Mouse (Mus musculus) brain, adult 2 months (tissue): ENCODE measurements around the gene Slc4a1ap.
"Not testable (repeated sequence)": the region's sequence is repeated elsewhere in the genome, so short reads cannot be mapped to it uniquely, and the experiment has no call there.

Experiments used
- DNase-seq: peaks from one replicate; pipeline ENCODE4 v3.0.0; 2011; ENCODE audit warnings: low read depth, low spot score

The Slc4a1ap gene

DNA sequence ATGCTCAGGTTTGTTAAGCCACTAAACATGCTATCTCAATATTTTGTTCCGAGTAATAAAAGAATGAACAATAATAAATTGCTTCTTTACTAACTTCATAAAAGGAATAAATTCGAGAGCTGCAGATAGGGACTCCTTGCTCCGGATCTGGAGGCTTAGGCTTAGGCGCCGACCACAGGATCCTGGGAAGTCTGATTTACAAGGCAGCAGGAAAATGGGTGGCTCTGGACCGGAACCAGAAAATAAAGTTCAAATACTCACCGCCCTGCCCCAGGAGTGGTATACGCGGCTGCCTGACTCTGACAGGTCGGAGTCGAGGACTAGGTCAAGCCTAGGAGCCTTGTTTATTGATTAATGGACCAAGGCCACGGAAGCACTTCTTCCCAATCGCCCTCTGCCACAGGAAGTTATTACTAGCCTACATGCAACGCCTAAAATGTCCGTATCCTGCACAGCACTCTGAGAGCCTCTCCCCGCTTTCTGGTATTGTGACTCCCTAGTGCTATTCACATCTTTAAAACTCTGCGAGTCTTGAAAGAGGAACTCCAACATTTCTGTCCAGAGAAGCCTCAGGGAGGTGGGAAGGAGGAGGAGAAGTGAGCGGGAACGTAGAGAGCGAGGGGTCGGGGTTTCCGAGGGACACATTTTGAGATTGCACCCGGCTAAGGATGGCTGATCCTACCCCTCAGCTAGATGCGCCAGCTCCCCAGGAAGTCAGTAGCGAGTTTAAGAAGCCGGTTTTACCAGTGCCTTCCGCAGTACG, at the start of gene Slc4a1ap:
Slc4a1ap (plus strand) TSS at position 642 of the 763 bp plus-strand sequence.
- peak; percentile 90 for DNase-seq

GRCm38 (mm10) chr5:31480536-31480935, 46.3 kb upstream of the Slc4a1ap start:
- peak; percentile 24 for DNase-seq

- no peak for DNase-seq
Observed at GRCm38 (mm10) chr5:31485440-31485839, 41.4 kb upstream of the Slc4a1ap start, which contains the start of gene 4930548H24Rik. Gene 4930548H24Rik, plus strand, starts transcription at chr5:31485740.

GRCm38 (mm10) chr5:31487889-31488288, 38.9 kb upstream of the Slc4a1ap start:
- DNase-seq = no peak

GRCm38 (mm10) chr5:31489116-31489769, 37.6 kb upstream of the Slc4a1ap start:
- no peak for DNase-seq

- no peak for DNase-seq
Observed at GRCm38 (mm10) chr5:31492031-31492430, 34.8 kb upstream of the Slc4a1ap start.

DNA sequence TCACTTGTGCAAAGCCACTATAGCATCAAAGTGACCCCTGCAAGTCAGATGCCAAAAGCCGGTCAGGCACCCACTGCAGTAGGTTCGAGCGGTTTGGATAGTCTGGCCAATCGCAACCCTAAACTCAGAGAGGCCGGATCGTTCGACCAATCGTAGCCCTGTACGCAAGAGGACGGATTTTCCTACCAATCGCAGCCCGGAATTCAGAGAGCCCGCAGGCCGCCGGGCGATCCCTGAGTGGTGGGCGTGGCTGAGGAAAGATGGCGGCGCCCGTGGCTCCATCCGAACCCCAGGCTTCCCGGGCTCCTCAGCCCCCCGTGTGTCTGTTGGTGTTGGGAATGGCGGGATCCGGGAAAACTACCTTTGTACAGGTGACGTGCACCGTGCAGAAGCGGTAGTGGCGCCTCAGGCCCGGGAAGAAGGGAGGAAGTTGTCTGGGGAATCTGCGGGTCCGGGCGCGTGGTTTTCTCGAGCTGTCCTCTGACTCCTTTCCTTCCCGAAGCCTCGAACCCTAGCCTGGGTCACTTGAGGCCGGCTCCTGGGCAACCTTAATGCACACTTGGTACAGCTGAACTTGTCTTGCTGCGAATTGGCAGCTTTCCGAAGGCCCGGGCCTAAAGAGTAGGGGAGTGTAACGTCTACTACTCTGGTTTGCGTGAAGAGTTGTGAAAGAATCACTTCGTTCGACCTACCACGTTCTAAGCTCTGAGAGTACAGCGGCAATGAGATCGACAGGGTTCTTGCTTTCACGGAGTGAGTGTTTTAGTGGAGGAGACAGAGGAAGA, 32.1 kb upstream of the Slc4a1ap start, which contains the start of gene Gpn1:
Gpn1 (plus strand) TSS at position 229 of the 785 bp plus-strand sequence.
- DNase-seq = peak; percentile 97

- no peak for DNase-seq
Observed at GRCm38 (mm10) chr5:31504843-31505242, 22.0 kb upstream of the Slc4a1ap start.

DNA sequence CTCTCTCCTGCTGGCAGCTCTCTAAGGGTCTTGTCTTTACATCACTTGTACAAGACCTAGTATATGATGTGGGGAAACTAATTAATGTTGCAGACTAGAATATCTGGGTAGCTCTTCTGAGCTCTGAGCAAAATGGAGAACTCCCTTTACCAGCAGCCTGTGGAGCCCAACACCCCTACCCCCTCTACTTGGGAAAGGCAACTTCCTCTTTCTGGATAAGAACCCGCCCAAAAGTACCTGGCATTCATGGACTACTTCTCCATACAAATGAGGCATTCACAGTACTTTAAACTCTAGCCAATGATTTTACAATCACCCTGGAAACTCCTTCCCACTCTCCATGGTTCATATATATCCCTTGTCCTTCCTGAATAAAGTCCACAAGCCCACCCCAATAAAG, 14.3 kb upstream of the Slc4a1ap start:
- DNase-seq = no peak

- no peak for DNase-seq
Observed at GRCm38 (mm10) chr5:31520556-31520955, 6.2 kb upstream of the Slc4a1ap start.

GRCm38 (mm10) chr5:31527117-31527680, 404 bp downstream of the Slc4a1ap start:
- no peak for DNase-seq

DNA sequence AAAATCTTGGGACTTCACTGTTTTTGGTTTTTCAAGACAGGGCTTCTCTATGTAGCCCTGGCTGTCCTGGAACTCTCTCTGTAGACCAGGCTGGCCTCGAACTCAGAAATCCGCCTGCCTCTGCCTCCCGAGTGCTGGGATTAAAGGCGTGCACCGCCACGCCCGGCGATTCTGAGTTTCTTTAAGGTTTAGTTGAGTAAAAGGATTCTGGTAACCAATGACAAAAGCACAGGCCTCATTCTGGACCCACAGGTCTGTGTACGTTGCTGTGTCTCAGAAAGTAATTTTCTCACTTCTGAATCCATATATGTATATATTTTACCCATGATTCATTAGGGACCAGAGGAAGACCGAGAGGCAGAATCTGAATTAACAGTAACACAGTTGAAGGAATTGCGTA, 912 bp downstream of the Slc4a1ap start, which contains the start of gene Supt7l:
Supt7l (minus strand) TSS at position 101 of the 400 bp plus-strand sequence.
- not testable (repeated sequence) for DNase-seq

- DNase-seq = no peak
Observed at GRCm38 (mm10) chr5:31528560-31528959, 1.8 kb downstream of the Slc4a1ap start.

DNA sequence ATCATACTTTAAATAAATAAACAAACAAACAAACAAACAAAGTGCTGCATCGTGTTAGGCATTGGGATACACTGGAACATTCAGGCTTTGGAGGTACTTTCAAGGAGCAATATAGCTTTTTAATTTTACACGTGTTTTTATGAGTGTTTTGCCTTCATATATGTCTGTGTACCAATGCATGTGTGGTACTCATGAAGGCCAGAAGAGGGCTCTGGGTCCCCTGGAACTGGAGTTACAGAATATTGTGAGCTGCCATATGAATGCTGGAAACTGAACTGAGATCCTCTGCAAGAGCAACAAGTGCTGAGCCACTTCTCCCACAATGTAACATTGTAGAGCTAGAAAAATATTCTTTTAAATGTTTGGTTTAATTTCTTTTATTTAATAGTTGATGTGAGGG, 8.4 kb downstream of the Slc4a1ap start:
- no peak for DNase-seq

DNA sequence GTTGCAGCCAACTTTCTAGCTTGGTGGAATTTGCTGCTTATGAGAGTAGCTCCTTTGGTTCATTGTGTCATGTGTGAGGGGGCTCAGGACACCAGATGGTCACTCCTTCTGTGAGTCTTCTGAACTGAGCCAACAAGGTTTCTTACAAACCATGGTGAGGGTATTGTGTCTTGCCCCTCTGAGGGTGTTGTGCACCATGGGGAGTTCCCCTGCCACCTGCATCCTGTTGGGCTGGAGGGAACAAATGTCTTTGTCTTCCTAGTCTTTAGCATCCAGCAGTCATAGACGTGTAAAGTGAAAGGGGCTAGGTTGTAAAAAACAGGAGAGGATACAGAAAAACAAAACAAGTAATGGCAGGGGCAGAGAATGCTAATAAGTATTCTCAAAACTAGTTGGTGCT, 32.6 kb downstream of the Slc4a1ap start:
- no peak for DNase-seq

GRCm38 (mm10) chr5:31560352-31560751, 33.6 kb downstream of the Slc4a1ap start:
- no peak for DNase-seq

DNA sequence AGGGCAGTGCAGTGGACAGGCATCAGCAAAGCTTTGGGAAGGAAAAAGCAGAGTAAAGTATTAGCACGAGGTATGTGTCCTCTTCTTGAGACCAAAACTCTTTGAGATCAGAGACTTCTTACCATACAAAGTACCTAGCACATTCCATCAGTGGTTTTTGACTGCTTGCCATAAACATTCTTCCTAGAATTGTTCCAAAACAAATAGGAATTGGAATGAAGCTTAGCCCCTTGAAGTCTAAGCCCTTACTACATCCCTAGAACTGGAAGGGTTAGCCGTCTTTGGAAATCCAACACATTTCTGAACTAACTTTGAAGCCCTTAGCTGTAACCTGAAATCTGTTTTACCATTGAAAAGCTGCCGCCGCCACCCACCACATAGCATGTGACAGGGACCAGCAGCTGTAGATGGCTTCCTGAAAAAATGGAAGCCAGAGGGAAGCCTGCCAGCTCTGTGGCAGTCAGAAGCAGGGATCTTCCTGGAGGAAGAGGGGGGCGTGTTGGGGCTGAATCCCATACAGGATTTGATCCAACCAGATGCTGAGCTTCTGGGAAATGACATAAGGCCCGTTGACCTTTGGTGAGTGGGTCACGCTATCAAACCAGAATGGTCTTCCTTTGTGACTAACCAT, 35.4 kb downstream of the Slc4a1ap start:
- peak; percentile 81 for DNase-seq

- DNase-seq = peak; percentile 92
Observed at GRCm38 (mm10) chr5:31563496-31563895, 36.7 kb downstream of the Slc4a1ap start.

DNA sequence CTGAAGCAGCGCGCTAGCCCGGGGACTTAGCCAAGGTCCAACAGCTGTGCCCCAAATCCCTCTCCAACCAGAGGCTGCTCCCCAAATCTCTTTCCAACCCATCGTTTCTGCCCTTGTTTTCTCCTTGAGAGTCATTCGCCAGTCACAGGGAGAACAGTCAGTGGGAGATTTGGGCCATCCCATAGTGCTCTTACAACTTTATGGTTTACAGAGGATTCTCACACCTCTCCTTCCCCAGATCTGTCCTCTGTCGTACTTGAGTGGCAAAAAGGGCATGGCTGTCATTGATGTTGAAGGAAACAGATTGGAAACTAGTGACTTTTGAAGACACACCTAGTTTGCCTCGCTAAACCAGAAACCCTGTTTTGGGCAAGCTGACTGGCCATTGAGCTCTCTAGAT, 37.1 kb downstream of the Slc4a1ap start:
- no peak for DNase-seq

- DNase-seq = peak; percentile 61
Observed at GRCm38 (mm10) chr5:31564976-31565375, 38.2 kb downstream of the Slc4a1ap start.

- DNase-seq = no peak
Observed at GRCm38 (mm10) chr5:31566026-31566425, 39.2 kb downstream of the Slc4a1ap start.
